8 mouse cellular contexts compared by ENCODE assay signal in genomic region chr11:95987854-95988447, GRCm38 (mm10). TPM values are rescaled to one million over a fixed set of nuclear protein-coding genes. Genes with fewer than 3 reads are reported as not detected.
A peak's percentile ranks its signal among the peaks of the same experiment; 100 is the strongest.
DNase-seq lines count a peak whose midpoint lies in the region; ATAC-seq and TF ChIP-seq lines count a peak whose summit lies in the region.

No protein-coding gene starts in this region.

- 63% methylated on average over 6 of the region's 6 CpGs for WGBS in heart, embryonic 14.5 days
- 44% methylated on average over 6 of the region's 6 CpGs for WGBS in forebrain, embryonic 16.5 days
- 62% methylated on average over 6 of the region's 6 CpGs for WGBS in lung, embryonic 16.5 days

- H3K4me1 ChIP-seq in heart, embryonic 14.5 days (ENCODE audit: control insufficient read depth in 2 of 2, insufficient read depth in 2 of 2, low read length in 2 of 2): peaks cover 44 to 67% of the 10 kb centered on the region in 2 experiments
- peaks cover 98% of the 10 kb centered on the region for H3K4me1 ChIP-seq in G1E (ENCODE audit: insufficient read depth, low read depth, low read length)
- H3K4me1 ChIP-seq in forebrain, embryonic 16.5 days (replicated peaks; ENCODE audit: control insufficient read depth, insufficient read depth, low read length): peaks cover 35% of the 10 kb centered on the region
- peaks cover 62% of the 10 kb centered on the region for H3K4me1 ChIP-seq in lung, embryonic 16.5 days (replicated peaks; ENCODE audit: control insufficient read depth, insufficient read depth, low read length)

- H3K9ac ChIP-seq in heart, embryonic 14.5 days (ENCODE audit: low read length): peak overlapping the region; percentile 3
- H3K9ac ChIP-seq in forebrain, embryonic 16.5 days (replicated peaks; ENCODE audit: low read depth, low read length): no peak overlapping the region
- no peak overlapping the region for H3K9ac ChIP-seq in lung, embryonic 16.5 days (ENCODE audit: low read length)

- H3K4me2 ChIP-seq in heart, embryonic 14.5 days (ENCODE audit: low read length): peak overlapping the region; percentile 37
- 0 out of 2 replicates have a peak overlapping the region, but pooled peaks have one; percentile 17 for H3K4me2 ChIP-seq in forebrain, embryonic 16.5 days (ENCODE audit: low read length)
- H3K4me2 ChIP-seq in lung, embryonic 16.5 days (ENCODE audit: low read depth, low read length): peak overlapping the region; percentile 30; the same call in 1 of the 2 replicates

- no peak for ATAC-seq in heart, embryonic 14.5 days (ENCODE audit: insufficient number of reproducible peaks, insufficient read depth, low FRiP score, low read depth)
- ATAC-seq in G1E (ENCODE audit: extremely low read depth, insufficient number of reproducible peaks, low FRiP score, poor library complexity, severe bottlenecking): peak; percentile 80
- no peak for ATAC-seq in forebrain, embryonic 16.5 days
- peak; percentile 23; the same call in 1 of the 2 replicates for ATAC-seq in lung, embryonic 16.5 days (ENCODE audit: low read depth)
- no peak for ATAC-seq in inflammation-experienced regulatory T-cells, adult 6 months

- 0 out of 2 replicates have a peak, but pooled peaks cover 4% of the 10 kb centered on the region for H3K36me3 ChIP-seq in heart, embryonic 14.5 days (ENCODE audit: control insufficient read depth, insufficient read depth, low read length)
- peaks cover 82% of the 10 kb centered on the region for H3K36me3 ChIP-seq in G1E (replicated peaks)
- H3K36me3 ChIP-seq in forebrain, embryonic 16.5 days (ENCODE audit: control insufficient read depth, insufficient read depth): no peaks in the 10 kb centered on the region
- H3K36me3 ChIP-seq in lung, embryonic 16.5 days (ENCODE audit: control insufficient read depth, insufficient read depth, low read length): no peaks in the 10 kb centered on the region

- peak overlapping the region; percentile 77 to 86 for H3K27ac ChIP-seq in heart, embryonic 14.5 days (replicated peaks in 1 of 2; ENCODE audit: control insufficient read depth in 1 of 2, insufficient read depth in 1 of 2, low read depth in 2 of 2, low read length in 2 of 2)
- H3K27ac ChIP-seq in forebrain, embryonic 16.5 days (ENCODE audit: low read length): no peak overlapping the region
- H3K27ac ChIP-seq in lung, embryonic 16.5 days (ENCODE audit: low read length): peak overlapping the region; percentile 85

- no peak for TF ChIP-seq CTCF in G1E (IDR thresholded peaks at IDR 0.05; ENCODE audit: low read depth, low read length)

- no peaks in the 10 kb centered on the region for H3K27me3 ChIP-seq in heart, embryonic 14.5 days (ENCODE audit: control insufficient read depth, insufficient read depth, low read length)
- H3K27me3 ChIP-seq in G1E (ENCODE audit: insufficient read depth, low read length): no peaks in the 10 kb centered on the region
- H3K27me3 ChIP-seq in forebrain, embryonic 16.5 days (replicated peaks; ENCODE audit: control insufficient read depth, insufficient read depth, low read length): no peaks in the 10 kb centered on the region
- H3K27me3 ChIP-seq in lung, embryonic 16.5 days (ENCODE audit: control insufficient read depth, insufficient read depth, low read depth, low read length): no peaks in the 10 kb centered on the region

- no peak overlapping the region for H3K4me3 ChIP-seq in heart, embryonic 14.5 days (ENCODE audit: control insufficient read depth in 1 of 2, insufficient read depth in 1 of 2, low read depth in 1 of 2, low read length in 2 of 2)
- peak overlapping the region; percentile 66; the same call in 1 of the 2 replicates for H3K4me3 ChIP-seq in G1E (ENCODE audit: low read depth, low read length)
- H3K4me3 ChIP-seq in forebrain, embryonic 16.5 days (replicated peaks; ENCODE audit: low read length): no peak overlapping the region
- H3K4me3 ChIP-seq in lung, embryonic 16.5 days (ENCODE audit: low read length): no peak overlapping the region

- no peaks in the 10 kb centered on the region for H3K9me3 ChIP-seq in heart, embryonic 14.5 days (ENCODE audit: control insufficient read depth, low read length)
- H3K9me3 ChIP-seq in G1E (replicated peaks): no peaks in the 10 kb centered on the region
- H3K9me3 ChIP-seq in forebrain, embryonic 16.5 days (ENCODE audit: control insufficient read depth, low read length): no peaks in the 10 kb centered on the region
- no peaks in the 10 kb centered on the region for H3K9me3 ChIP-seq in lung, embryonic 16.5 days (ENCODE audit: control insufficient read depth, low read length)

- intact Hi-C loops in heart, postnatal 25 days (cut with DNase I): loop anchor here (10.0 kb wide), 1 partner anchor 223 kb away; no protein-coding TSS in a partner anchor

- DNase-seq in heart, postnatal 25 days (ENCODE audit: low spot score): no peak
- DNase-seq in G1E (ENCODE audit: low spot score): peak; percentile 61
- DNase-seq in embryo, embryonic 11 days: no peak
- DNase-seq in adrenal gland, postnatal 25 days: no peak

RNA-seq across cellular contexts. Expression of gene Igf2bp1, which starts 17.8 kb away (rescaled TPM):
- 14.0 and 17.2 TPM in 2 replicates for polyA plus RNA-seq in heart, embryonic 14.5 days (2014; fragmentation: Nextera tagmentation; extraction: Ambion mirVana)
- under 1 TPM; 0.23 to 0.25 TPM for total RNA-seq in heart, postnatal 25 days (2021)
- total RNA-seq in G1E (2014; fragmentation: Nextera tagmentation) (113 and 120 TPM in 2 replicates), G1E (2017) (38.3 and 49.1 TPM in 2 replicates)
- polyA plus RNA-seq in G1E (2012): 51.3 and 52.6 TPM in 2 replicates
- polyA plus RNA-seq in forebrain, embryonic 16.5 days (2015; fragmentation: Nextera tagmentation; extraction: Ambion mirVana): 20.2 and 22.4 TPM in 2 replicates
- polyA plus RNA-seq in lung, embryonic 16.5 days (2015; fragmentation: Nextera tagmentation; extraction: Ambion mirVana): 31.0 and 36.2 TPM in 2 replicates
- not detected for polyA plus RNA-seq in inflammation-experienced regulatory T-cells, adult 6 months (2017; shearing (Covaris generic))
- 3.9 and 5.1 TPM in 2 replicates for total RNA-seq in adrenal gland, postnatal 25 days (2021)

RNA-seq across cellular contexts. Expression of gene Gip, which starts 36.4 kb away (rescaled TPM):
- polyA plus RNA-seq in heart, embryonic 14.5 days (2014; fragmentation: Nextera tagmentation; extraction: Ambion mirVana): not detected in 2 replicates
- total RNA-seq in heart, postnatal 25 days (2021): not detected
- total RNA-seq in G1E (2014; fragmentation: Nextera tagmentation): not detected in 2 replicates
- 0.76 TPM in 1 of 2 replicates, not detected in the other for total RNA-seq in G1E (2017)
- polyA plus RNA-seq in G1E (2012): not detected in 2 replicates
- not detected in 2 replicates for polyA plus RNA-seq in forebrain, embryonic 16.5 days (2015; fragmentation: Nextera tagmentation; extraction: Ambion mirVana)
- not detected in 2 replicates for polyA plus RNA-seq in lung, embryonic 16.5 days (2015; fragmentation: Nextera tagmentation; extraction: Ambion mirVana)
- polyA plus RNA-seq in inflammation-experienced regulatory T-cells, adult 6 months (2017; shearing (Covaris generic)): not detected
- not detected in 2 replicates for total RNA-seq in adrenal gland, postnatal 25 days (2021)

RNA-seq across cellular contexts. Expression of gene Snf8, which starts 46.7 kb away (rescaled TPM):
- polyA plus RNA-seq in heart, embryonic 14.5 days (2014; fragmentation: Nextera tagmentation; extraction: Ambion mirVana): 23.5 and 30.5 TPM in 2 replicates
- 10 to 100 TPM; 45.7 to 46.9 TPM for total RNA-seq in heart, postnatal 25 days (2021)
- 38.7 and 48.4 TPM in 2 replicates for total RNA-seq in G1E (2014; fragmentation: Nextera tagmentation)
- total RNA-seq in G1E (2017): 58.4 and 62.3 TPM in 2 replicates
- polyA plus RNA-seq in G1E (2012): 154 and 196 TPM in 2 replicates
- polyA plus RNA-seq in forebrain, embryonic 16.5 days (2015; fragmentation: Nextera tagmentation; extraction: Ambion mirVana): 113 and 129 TPM in 2 replicates
- 84.3 and 92.0 TPM in 2 replicates for polyA plus RNA-seq in lung, embryonic 16.5 days (2015; fragmentation: Nextera tagmentation; extraction: Ambion mirVana)
- polyA plus RNA-seq in inflammation-experienced regulatory T-cells, adult 6 months (2017; shearing (Covaris generic)): 10 to 100 TPM; 37.7 to 51.2 (median 42.6) TPM
- total RNA-seq in adrenal gland, postnatal 25 days (2021): 85.0 and 87.0 TPM in 2 replicates

Comparison
In these comparisons a context has a peak if more than half of its experiments do, and no peak if none do; other contexts are left out.
1. ATAC-seq: peak in G1E (single experiment) and lung, embryonic 16.5 days (single experiment); none in heart, embryonic 14.5 days (single experiment), forebrain, embryonic 16.5 days (single experiment) and inflammation-experienced regulatory T-cells, adult 6 months (single experiment).
2. RNA of gene Igf2bp1, which starts 17.8 kb away (polyA plus RNA-seq): 51.3 to 52.6 TPM in G1E, 31.0 to 36.2 TPM in lung, embryonic 16.5 days, 20.2 to 22.4 TPM in forebrain, embryonic 16.5 days and 14.0 to 17.2 TPM in heart, embryonic 14.5 days; not detected in inflammation-experienced regulatory T-cells, adult 6 months; every median in the first group is over 10 times any median in the second.
3. Peak in every context shown above with its lines, with median percentiles within 50 percentile points of each other: H3K4me2 ChIP-seq.